Mouse (Mus musculus) ovary, postnatal 36 days (tissue): ENCODE results near the gene Trim71.

Source experiments
- DNase-seq: peaks from one replicate; pipeline ENCODE4 v3.0.0; 2022; ENCODE audit warnings: low spot score, mixed read lengths

Gene Trim71

GRCm38 (mm10) chr9:114484771-114485170, 79.4 kb downstream of the Trim71 start:
- no peak for DNase-seq

GRCm38 (mm10) chr9:114480940-114481339, 83.2 kb downstream of the Trim71 start:
- DNase-seq = no peak

- DNase-seq = no peak
Observed at GRCm38 (mm10) chr9:114477019-114477418, 87.2 kb downstream of the Trim71 start.

- DNase-seq = no peak
Observed at GRCm38 (mm10) chr9:114471892-114472291, 92.3 kb downstream of the Trim71 start.

- DNase-seq = no peak
Observed at GRCm38 (mm10) chr9:114468701-114469100, 95.5 kb downstream of the Trim71 start.

DNA sequence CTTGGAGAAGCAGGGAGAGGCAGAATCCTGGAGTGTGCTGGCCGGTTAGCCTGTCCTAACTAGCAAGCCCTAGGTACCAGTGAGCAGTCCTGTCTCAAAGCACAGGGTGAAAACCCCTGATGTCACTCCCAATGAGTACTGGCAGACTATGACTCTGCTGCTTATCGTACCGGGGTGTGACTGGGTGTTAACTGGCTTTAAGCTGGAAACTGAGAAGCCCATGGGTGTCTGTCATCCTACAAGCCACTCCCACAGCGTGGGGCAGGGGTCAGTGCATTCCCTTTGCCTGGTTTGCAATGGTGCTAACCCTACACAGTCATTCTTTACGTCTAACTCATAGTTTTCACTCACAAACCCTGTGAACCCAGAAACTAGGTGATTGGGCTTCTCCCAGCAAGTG, 96.0 kb downstream of the Trim71 start:
- DNase-seq = no peak

DNA sequence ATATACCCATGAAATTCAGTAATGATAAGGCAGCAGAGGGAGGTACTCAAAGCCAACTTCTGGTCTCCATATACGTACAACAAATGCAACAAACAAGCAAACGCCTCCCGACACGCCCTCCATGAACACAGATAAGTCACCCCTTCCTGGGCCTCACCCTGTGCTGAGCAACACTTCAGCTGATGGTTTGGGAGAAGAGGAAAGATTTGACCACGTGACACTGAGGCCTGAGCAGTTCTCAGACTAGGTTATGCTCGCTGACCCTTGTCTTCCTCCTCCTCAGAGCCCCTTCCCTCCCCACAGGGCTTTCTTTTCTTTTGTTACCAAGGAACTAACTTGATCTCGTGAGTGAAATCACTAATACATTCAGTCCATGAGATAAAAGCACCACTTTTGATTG, 97.3 kb downstream of the Trim71 start:
- no peak for DNase-seq

DNA sequence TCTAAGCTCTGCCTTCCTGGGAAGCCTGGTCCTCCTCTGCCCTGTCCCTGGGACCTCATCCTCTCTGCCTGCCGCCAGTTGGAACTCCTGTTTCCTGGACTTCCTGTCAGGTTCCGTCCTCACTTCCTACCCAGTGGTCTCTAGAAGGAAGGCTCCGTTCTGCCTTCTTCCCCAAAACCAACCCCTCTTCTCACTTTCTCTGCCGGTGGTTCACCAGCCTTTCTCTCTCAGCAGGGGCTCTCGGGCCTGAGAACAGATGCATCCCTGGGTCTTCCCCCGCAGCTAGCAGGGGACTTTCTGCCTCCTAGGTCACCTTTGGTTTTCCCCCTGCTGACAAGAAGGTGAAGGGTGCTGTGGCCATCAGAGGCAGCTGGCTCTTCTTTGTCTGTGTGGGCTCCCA, 98.7 kb downstream of the Trim71 start:
- no peak for DNase-seq

- DNase-seq = no peak
Observed at GRCm38 (mm10) chr9:114462569-114462968, 101.6 kb downstream of the Trim71 start.

- no peak for DNase-seq
Observed at GRCm38 (mm10) chr9:114458436-114458835, 105.7 kb downstream of the Trim71 start.
